Mouse (Mus musculus) liver, embryonic 12.5 days (tissue): ENCODE data around the gene Vcam1. TPM values are rescaled to one million over a fixed set of nuclear protein-coding genes. Genes with fewer than 3 reads are reported as not detected.

Experiments used
- ATAC-seq: fragments of 200-750 bp; cut with Nextera tagmentation; 2 replicates; pipeline ENCODE4 v1.8.0; 2017; ENCODE audit warnings: moderate number of reproducible peaks, mild to moderate bottlenecking, moderate library complexity
- H3K27ac ChIP-seq: fragments of 300-500 bp; sonication (generic); 2 replicates; pipeline ENCODE4 v1.5.1; 2016; ENCODE audit warnings: mild to moderate bottlenecking
- H3K27me3 ChIP-seq: fragments of 300-500 bp; sonication (generic); replicated peaks from 2 replicates; pipeline ENCODE4 v1.6.1; 2016; ENCODE audit warnings: mild to moderate bottlenecking, moderate library complexity
- H3K36me3 ChIP-seq: fragments of 300-500 bp; sonication (generic); 2 replicates; pipeline ENCODE4 v1.6.1; 2016; ENCODE audit warnings: mild to moderate bottlenecking, moderate library complexity
- H3K4me1 ChIP-seq: fragments of 300-500 bp; sonication (generic); 2 replicates; pipeline ENCODE4 v1.6.1; 2016
- H3K4me2 ChIP-seq: fragments of 300-500 bp; sonication (generic); 2 replicates; pipeline ENCODE4 v1.6.1; 2016; ENCODE audit warnings: mild to moderate bottlenecking, moderate library complexity
- H3K4me3 ChIP-seq: fragments of 300-500 bp; sonication (generic); 2 replicates; pipeline ENCODE4 v1.5.1; 2016; ENCODE audit warnings: mild to moderate bottlenecking, moderate library complexity
- H3K9ac ChIP-seq: fragments of 300-500 bp; sonication (generic); 2 replicates; pipeline ENCODE4 v1.6.1; 2016; ENCODE audit warnings: mild to moderate bottlenecking, moderate library complexity
- H3K9me3 ChIP-seq: fragments of 300-500 bp; sonication (generic); replicated peaks from 2 replicates; pipeline ENCODE4 v1.6.1; 2016; ENCODE audit warnings: mild to moderate bottlenecking, moderate library complexity
- WGBS: fragments of 180-500 bp; shearing (Covaris S2); methylation state at CpG from one replicate; pipeline ENCODE4 v1.1.7; 2016; ENCODE audit not compliant: insufficient replicate concordance; 5-methylcytosine and 5-hydroxymethylcytosine counted together
- polyA plus RNA-seq: library from polyadenylated mRNA; unstranded; fragments of >200 nt; fragmentation: Nextera tagmentation; extraction: Ambion mirVana; gene quantifications from 2 replicates; pipeline ENCODE4 v1.2.1, GENCODE M21; 2016

The Vcam1 gene
- polyA plus RNA-seq, 1 experiment from 2014 or later, result 47.5 TPM

DNA sequence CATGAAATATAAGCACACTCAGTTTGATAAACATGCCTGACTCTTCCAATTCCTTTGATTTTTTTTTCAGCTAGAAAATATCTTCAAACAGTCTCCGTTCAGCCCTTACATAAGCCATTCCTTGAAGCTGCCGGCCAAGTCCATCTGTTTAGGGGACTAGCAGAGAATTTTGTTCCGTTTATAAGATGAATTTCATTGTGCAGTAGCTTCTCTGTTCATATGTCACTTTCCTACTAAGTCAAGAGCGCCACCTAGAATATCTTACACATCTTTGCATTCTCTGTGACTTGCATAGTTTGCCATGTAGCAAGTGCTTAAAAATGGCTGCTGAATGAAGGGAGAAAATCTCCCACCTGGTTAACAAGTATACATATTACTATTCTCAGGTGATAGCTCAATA, 51.0 kb downstream of the Vcam1 start:
- no peak overlapping the region for H3K9ac ChIP-seq
- H3K27me3 ChIP-seq, result no peaks in the 10 kb centered on the region
- H3K9me3 ChIP-seq, result no peaks in the 10 kb centered on the region
- no peak overlapping the region for H3K4me2 ChIP-seq
- no peak for ATAC-seq
- H3K4me3 ChIP-seq, result no peak overlapping the region
- H3K27ac ChIP-seq, result no peak overlapping the region
- H3K36me3 ChIP-seq, result no peaks in the 10 kb centered on the region
- no peaks in the 10 kb centered on the region for H3K4me1 ChIP-seq
- 65% methylated on average over 4 of the region's 4 CpGs for WGBS

- no peak for ATAC-seq
- Histone ChIP-seq H3K36me3 (no peaks in the 10 kb centered on the region), H3K4me1 (no peaks in the 10 kb centered on the region), H3K4me3 (no peak overlapping the region), H3K27ac (no peak overlapping the region), H3K9me3 (no peaks in the 10 kb centered on the region), H3K9ac (no peak overlapping the region), H3K27me3 (no peaks in the 10 kb centered on the region), H3K4me2 (no peak overlapping the region)
- WGBS, result 63% methylated on average over 2 of the region's 2 CpGs
Observed at GRCm38 (mm10) chr3:116076739-116077138, 52.7 kb downstream of the Vcam1 start.

DNA sequence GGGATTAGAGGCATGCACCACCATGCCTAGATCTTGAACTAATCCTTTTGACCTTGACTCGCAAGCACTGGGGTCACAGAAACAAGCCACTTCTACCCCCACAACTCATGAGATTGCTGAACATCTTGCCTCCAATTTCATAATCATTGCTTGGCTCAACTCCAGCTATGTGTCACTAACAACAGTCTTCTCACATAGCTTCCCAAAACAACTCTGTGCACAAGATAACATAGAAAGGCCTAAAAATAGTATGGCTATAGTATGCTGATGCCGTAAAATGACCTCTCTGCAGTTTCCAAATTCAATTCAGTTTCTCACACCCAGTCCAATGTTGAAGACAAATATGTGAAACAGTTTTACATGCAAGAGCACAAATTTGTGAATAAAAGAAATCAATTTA, 56.9 kb downstream of the Vcam1 start:
- Histone ChIP-seq H3K27me3 (no peaks in the 10 kb centered on the region), H3K36me3 (no peaks in the 10 kb centered on the region), H3K4me2 (no peak overlapping the region), H3K9me3 (no peaks in the 10 kb centered on the region), H3K4me3 (no peak overlapping the region), H3K27ac (no peak overlapping the region), H3K4me1 (no peaks in the 10 kb centered on the region), H3K9ac (no peak overlapping the region)
- no peak for ATAC-seq
- 59% methylated on average over 2 of the region's 2 CpGs for WGBS

GRCm38 (mm10) chr3:116062141-116062540, 67.3 kb downstream of the Vcam1 start:
- Histone ChIP-seq H3K9me3 (no peaks in the 10 kb centered on the region), H3K9ac (no peak overlapping the region)

GRCm38 (mm10) chr3:116060320-116060719, 69.2 kb downstream of the Vcam1 start:
- H3K27ac ChIP-seq, result no peak overlapping the region
- no peaks in the 10 kb centered on the region for H3K27me3 ChIP-seq
- H3K4me3 ChIP-seq, result no peak overlapping the region
- 65% methylated on average over 5 of the region's 5 CpGs for WGBS
- ATAC-seq, result no peak
- no peaks in the 10 kb centered on the region for H3K36me3 ChIP-seq
- H3K9ac ChIP-seq, result no peak overlapping the region
- no peaks in the 10 kb centered on the region for H3K4me1 ChIP-seq
- no peaks in the 10 kb centered on the region for H3K9me3 ChIP-seq
- no peak overlapping the region for H3K4me2 ChIP-seq

More at GRCm38 (mm10) chr3:116062141-116062540, 67.3 kb downstream of the Vcam1 start:
- Histone ChIP-seq H3K4me2 (no peak overlapping the region), H3K36me3 (no peaks in the 10 kb centered on the region), H3K4me1 (no peaks in the 10 kb centered on the region), H3K27me3 (no peaks in the 10 kb centered on the region), H3K27ac (no peak overlapping the region), H3K4me3 (no peak overlapping the region)
- ATAC-seq, result no peak
- whole genome bisulfite sequencing, result 61% methylated on average over 2 of the region's 2 CpGs

Other genes starting within 250 kb of the Vcam1 start
- 31.5 and 32.1 TPM in 2 replicates for gene Dph5, start 241.9 kb downstream of the Vcam1 start, polyA plus RNA-seq
- 13.4 and 14.2 TPM in 2 replicates for gene Slc30a7, start 122.3 kb downstream of the Vcam1 start, polyA plus RNA-seq
- gene Extl2, start 122.2 kb downstream of the Vcam1 start, polyA plus RNA-seq, result 6.3 and 7.2 TPM in 2 replicates
- gene Gpr88, start 123.8 kb upstream of the Vcam1 start, polyA plus RNA-seq, result 0.20 and 0.35 TPM in 2 replicates